ENCODE assay signal across 21 mouse cellular contexts in genomic region chrX:18563676-18564075, GRCm38 (mm10).
DNase-seq lines count a peak whose midpoint lies in the region; ATAC-seq lines count a peak whose summit lies in the region.
"Had no signal": no experiment of that assay in that cellular context is flagged by ENCODE, and none has a peak within 500 bp of the region (broad histone marks: within the 10 kb centered on the region; RNA-seq: fewer than 3 reads in every experiment).

No protein-coding gene starts in this region.

- intact Hi-C loops in left cerebral cortex, postnatal 36 days (cut with DNase I), result no loop called here

- ATAC-seq in erythroblast, adult 5-6 weeks (replicated peaks; ENCODE audit: low FRiP score, poor library complexity, severe bottlenecking), result no peak
- ATAC-seq: forebrain, embryonic 15.5 days; Patski had no signal

- DNase-seq in frontal cortex, adult 2 months (ENCODE audit: extremely low spot score in 1 of 2, low spot score in 1 of 2), result peak; percentile 27 to 33
- no peak for DNase-seq in frontal cortex, postnatal 10 days (ENCODE audit: low spot score in 2 of 2)
- peak; percentile 24 for DNase-seq in right cerebral cortex, adult 18-20 months
- DNase-seq in right cerebral cortex, postnatal 4 days, result no peak
- DNase-seq in left cerebral cortex, postnatal 36 days (ENCODE audit: low spot score in 2 of 2), result peak; percentile 3 to 8
- DNase-seq in layer of hippocampus, postnatal 10 days (ENCODE audit: low spot score in 2 of 2), result no peak
- DNase-seq: adrenal gland, postnatal 10 days; adrenal gland, postnatal 36 days; B cell, adult 2 months; cerebellum, adult 11 months; cerebellum, adult 2 months; cerebellum, adult 9-11 months; cerebellum, postnatal 25 days; gastrocnemius, postnatal 10 days; gastrocnemius, postnatal 36 days; heart, adult 2 months; heart, postnatal 14 days; heart, postnatal 4 days had no signal

Comparison
In these comparisons a context has a peak if more than half of its experiments do, and no peak if none do; other contexts are left out.
1. DNase-seq: peak in frontal cortex, adult 2 months (2 of 2), right cerebral cortex, adult 18-20 months (single experiment) and left cerebral cortex, postnatal 36 days (2 of 2); none in frontal cortex, postnatal 10 days (0 of 2), right cerebral cortex, postnatal 4 days (single experiment) and layer of hippocampus, postnatal 10 days (0 of 2).